Mouse (Mus musculus): ENCODE results near the gene Swsap1. TPM values are rescaled to one million over a fixed set of nuclear protein-coding genes. Genes with fewer than 3 reads are reported as not detected.
A peak's percentile ranks its signal among the peaks of the same experiment; 100 is the strongest.

Swsap1 gene
- polyA plus RNA-seq, 1 experiment from 2014 or later: 8.1 TPM

GRCm38 (mm10) chr9:21943046-21943445 is 12.5 kb upstream of the Swsap1 start:
- 78% methylated on average over 11 of the region's 12 CpGs for WGBS
- Histone ChIP-seq H3K9me3 (replicated peaks) (peaks cover 8% of the 10 kb centered on the region; the same call in 1 of the 2 replicates), H3K27me3 (ENCODE audit: low read depth, poor library complexity, severe bottlenecking) (peaks cover 32% of the 10 kb centered on the region), H3K36me3 (peaks cover 8% of the 10 kb centered on the region; the same call in 1 of the 2 replicates), H3K27ac (replicated peaks) (no peak overlapping the region), H3K4me3 (no peak overlapping the region), H3K4me1 (peaks cover 24% of the 10 kb centered on the region)
- DNase-seq (ENCODE audit: low spot score): no peak

GRCm38 (mm10) chr9:21943638-21944037 is 11.9 kb upstream of the Swsap1 start:
- Histone ChIP-seq H3K27ac (replicated peaks) (no peak overlapping the region), H3K4me1 (peaks cover 19% of the 10 kb centered on the region), H3K4me3 (no peak overlapping the region), H3K36me3 (peaks cover 8% of the 10 kb centered on the region; the same call in 1 of the 2 replicates), H3K27me3 (ENCODE audit: low read depth, poor library complexity, severe bottlenecking) (peaks cover 38% of the 10 kb centered on the region), H3K9me3 (replicated peaks) (peaks cover 8% of the 10 kb centered on the region; the same call in 1 of the 2 replicates)
- DNase-seq (ENCODE audit: low spot score): no peak
- 60% methylated on average over 12 of the region's 12 CpGs for WGBS

- peak; percentile 28 for DNase-seq (ENCODE audit: low spot score)
- no peak overlapping the region for H3K27ac ChIP-seq (replicated peaks)
- H3K27me3 ChIP-seq (ENCODE audit: low read depth, poor library complexity, severe bottlenecking): peaks cover 44% of the 10 kb centered on the region
- 25% methylated on average over 23 of the region's 23 CpGs for WGBS
- H3K9me3 ChIP-seq (replicated peaks): peaks cover 8% of the 10 kb centered on the region; the same call in 1 of the 2 replicates
- peaks cover 8% of the 10 kb centered on the region; the same call in 1 of the 2 replicates for H3K36me3 ChIP-seq
- H3K4me1 ChIP-seq: peaks cover 19% of the 10 kb centered on the region
- H3K4me3 ChIP-seq: no peak overlapping the region
Observed at GRCm38 (mm10) chr9:21944267-21944666, 11.3 kb upstream of the Swsap1 start.

GRCm38 (mm10) chr9:21947540-21948130 is 7.9 kb upstream of the Swsap1 start:
- H3K27ac ChIP-seq (replicated peaks): 0 out of 2 replicates have a peak overlapping the region, but pooled peaks have one; percentile 3
- no peak for DNase-seq (ENCODE audit: low spot score)
- peaks cover 44% of the 10 kb centered on the region for H3K27me3 ChIP-seq (ENCODE audit: low read depth, poor library complexity, severe bottlenecking)
- H3K36me3 ChIP-seq: no peaks in the 10 kb centered on the region
- peaks cover 19% of the 10 kb centered on the region for H3K4me1 ChIP-seq
- H3K4me3 ChIP-seq: peak overlapping the region; percentile 37
- WGBS: 7% methylated on average over 21 of the region's 28 CpGs
- H3K9me3 ChIP-seq (replicated peaks): peaks cover 8% of the 10 kb centered on the region; the same call in 1 of the 2 replicates

GRCm38 (mm10) chr9:21948146-21948545 is 7.4 kb upstream of the Swsap1 start:
- peak overlapping the region; percentile 37; the same call in 1 of the 2 replicates for H3K4me3 ChIP-seq
- 68% methylated on average over 8 of the region's 8 CpGs for WGBS
- no peaks in the 10 kb centered on the region for H3K36me3 ChIP-seq
- peaks cover 22% of the 10 kb centered on the region for H3K4me1 ChIP-seq
- no peak overlapping the region for H3K27ac ChIP-seq (replicated peaks)
- H3K9me3 ChIP-seq (replicated peaks): peaks cover 8% of the 10 kb centered on the region; the same call in 1 of the 2 replicates
- H3K27me3 ChIP-seq (ENCODE audit: low read depth, poor library complexity, severe bottlenecking): peaks cover 44% of the 10 kb centered on the region
- DNase-seq (ENCODE audit: low spot score): no peak

GRCm38 (mm10) chr9:21948790-21949189 is 6.8 kb upstream of the Swsap1 start:
- DNase-seq (ENCODE audit: low spot score): no peak
- 74% methylated on average over 6 of the region's 6 CpGs for WGBS

GRCm38 (mm10) chr9:21950322-21950721 is 5.2 kb upstream of the Swsap1 start:
- H3K4me1 ChIP-seq: peaks cover 31% of the 10 kb centered on the region
- no peaks in the 10 kb centered on the region for H3K36me3 ChIP-seq
- no peaks in the 10 kb centered on the region for H3K9me3 ChIP-seq (replicated peaks)
- H3K27me3 ChIP-seq (ENCODE audit: low read depth, poor library complexity, severe bottlenecking): peaks cover 29% of the 10 kb centered on the region
- no peak overlapping the region for H3K27ac ChIP-seq (replicated peaks)
- H3K4me3 ChIP-seq: no peak overlapping the region
- WGBS: 22% methylated on average over 11 of the region's 11 CpGs
- peak; percentile 76 for DNase-seq (ENCODE audit: low spot score)

More at GRCm38 (mm10) chr9:21948790-21949189, 6.8 kb upstream of the Swsap1 start:
- H3K9me3 ChIP-seq (replicated peaks): 0 out of 2 replicates have a peak, but pooled peaks cover 5% of the 10 kb centered on the region
- peaks cover 37% of the 10 kb centered on the region for H3K27me3 ChIP-seq (ENCODE audit: low read depth, poor library complexity, severe bottlenecking)
- H3K4me3 ChIP-seq: no peak overlapping the region
- H3K27ac ChIP-seq (replicated peaks): no peak overlapping the region
- peaks cover 29% of the 10 kb centered on the region for H3K4me1 ChIP-seq
- no peaks in the 10 kb centered on the region for H3K36me3 ChIP-seq

- Histone ChIP-seq H3K36me3 (no peaks in the 10 kb centered on the region), H3K9me3 (replicated peaks) (no peaks in the 10 kb centered on the region), H3K27me3 (ENCODE audit: low read depth, poor library complexity, severe bottlenecking) (peaks cover 23% of the 10 kb centered on the region), H3K4me3 (no peak overlapping the region), H3K27ac (replicated peaks) (no peak overlapping the region), H3K4me1 (peaks cover 36% of the 10 kb centered on the region)
- WGBS: 82% methylated on average over 3 of the region's 3 CpGs
- no peak for DNase-seq (ENCODE audit: low spot score)
Observed at GRCm38 (mm10) chr9:21951977-21952376, 3.6 kb upstream of the Swsap1 start.

DNA sequence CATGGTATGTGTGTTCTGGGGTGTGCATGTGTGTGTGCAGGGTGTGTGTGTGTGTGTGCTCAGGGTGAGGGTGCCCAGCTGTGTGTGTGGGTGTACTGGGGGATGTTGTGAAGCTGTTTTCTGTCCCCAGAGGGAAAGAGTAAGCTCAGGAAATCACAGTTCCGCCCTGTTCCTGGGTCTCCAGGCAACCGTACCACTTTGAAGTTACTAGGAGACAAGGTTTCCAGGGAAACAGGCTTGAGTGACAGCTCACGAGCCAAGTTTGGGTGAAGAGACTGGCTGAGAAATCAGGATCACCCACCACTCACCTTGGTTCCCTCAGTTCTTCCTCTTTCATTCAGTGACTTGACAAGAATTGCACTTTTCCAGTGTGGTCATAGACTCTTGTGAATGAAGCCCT is 2.0 kb upstream of the Swsap1 start:
- Histone ChIP-seq H3K27me3 (ENCODE audit: low read depth, poor library complexity, severe bottlenecking) (peaks cover 12% of the 10 kb centered on the region), H3K9me3 (replicated peaks) (no peaks in the 10 kb centered on the region), H3K27ac (replicated peaks) (no peak overlapping the region), H3K4me3 (no peak overlapping the region), H3K36me3 (peaks cover 12% of the 10 kb centered on the region), H3K4me1 (peaks cover 26% of the 10 kb centered on the region)
- 11% methylated on average over 3 of the region's 3 CpGs for WGBS
- peak; percentile 39 for DNase-seq (ENCODE audit: low spot score)

DNA sequence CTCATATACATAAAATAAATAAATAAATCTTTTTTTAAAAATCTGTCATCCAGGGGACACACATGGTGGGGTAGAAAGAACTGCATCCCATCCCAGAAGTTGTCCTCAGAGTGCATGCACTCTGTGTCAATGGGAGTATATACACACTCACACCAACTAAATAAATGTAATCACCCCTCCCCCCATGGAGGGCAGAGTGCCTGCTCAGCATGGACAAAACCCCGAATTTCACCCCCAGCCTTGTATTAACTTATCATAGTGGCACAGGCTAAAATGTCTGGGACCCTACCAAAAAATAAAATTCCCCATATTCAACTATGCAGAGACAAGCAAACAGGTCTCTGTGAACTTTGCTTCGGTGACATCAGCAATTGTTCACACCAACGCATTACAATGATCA is 920 bp upstream of the Swsap1 start:
- Histone ChIP-seq H3K4me3 (peak overlapping the region; percentile 78), H3K36me3 (peaks cover 12% of the 10 kb centered on the region), H3K9me3 (replicated peaks) (no peaks in the 10 kb centered on the region), H3K4me1 (peaks cover 26% of the 10 kb centered on the region), H3K27ac (replicated peaks) (no peak overlapping the region), H3K27me3 (ENCODE audit: low read depth, poor library complexity, severe bottlenecking) (peaks cover 16% of the 10 kb centered on the region)
- WGBS: 81% methylated on average over 3 of the region's 3 CpGs
- no peak for DNase-seq (ENCODE audit: low spot score)

DNA sequence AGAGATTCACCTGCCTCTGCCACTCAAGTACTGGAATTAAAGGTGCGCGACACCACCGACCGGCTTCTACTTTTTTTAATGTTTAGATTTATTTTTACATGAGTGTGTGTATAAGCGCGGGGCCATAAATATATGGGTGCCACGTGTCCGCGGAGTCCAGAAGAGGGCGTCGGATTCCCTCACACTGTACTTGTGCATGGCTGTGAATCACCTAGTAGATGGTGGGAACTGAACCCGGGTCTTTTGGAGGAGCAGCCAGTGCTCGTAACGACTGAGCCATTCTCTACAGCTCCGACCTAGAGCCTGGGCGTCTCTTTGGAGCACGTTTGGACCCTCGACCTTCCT is 358 bp upstream of the Swsap1 start:
- Histone ChIP-seq H3K4me1 (peaks cover 26% of the 10 kb centered on the region), H3K27ac (replicated peaks) (peak overlapping the region; percentile 96), H3K9me3 (replicated peaks) (no peaks in the 10 kb centered on the region), H3K4me3 (peak overlapping the region; percentile 78), H3K27me3 (ENCODE audit: low read depth, poor library complexity, severe bottlenecking) (peaks cover 22% of the 10 kb centered on the region), H3K36me3 (peaks cover 12% of the 10 kb centered on the region)
- WGBS: 3% methylated on average over 18 of the region's 18 CpGs
- DNase-seq (ENCODE audit: low spot score): no peak

DNA sequence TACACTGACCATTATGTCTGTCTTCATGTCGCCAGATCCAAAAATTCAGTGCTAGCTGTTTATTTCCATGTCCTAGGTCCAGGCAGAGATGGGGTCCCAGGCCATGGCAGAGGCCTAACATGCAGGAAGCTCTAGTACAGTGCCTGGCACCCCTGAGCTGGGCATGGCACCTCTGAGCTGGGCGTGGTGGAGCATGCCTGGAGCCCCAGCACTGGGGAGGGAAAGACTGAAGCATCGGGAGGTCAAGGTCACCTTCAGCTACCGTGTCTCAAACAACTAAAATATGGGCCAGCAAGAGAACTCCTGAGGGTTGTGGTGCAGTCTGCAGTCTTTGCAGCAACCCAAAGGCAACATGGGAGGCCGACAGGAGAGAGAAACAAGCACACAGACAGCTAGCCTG is 2.8 kb downstream of the Swsap1 start:
- peaks cover 52% of the 10 kb centered on the region for H3K4me1 ChIP-seq
- H3K9me3 ChIP-seq (replicated peaks): no peaks in the 10 kb centered on the region
- H3K4me3 ChIP-seq: no peak overlapping the region
- WGBS: 92% methylated on average over 5 of the region's 5 CpGs
- H3K27me3 ChIP-seq (ENCODE audit: low read depth, poor library complexity, severe bottlenecking): peaks cover 53% of the 10 kb centered on the region
- peaks cover 12% of the 10 kb centered on the region for H3K36me3 ChIP-seq
- DNase-seq (ENCODE audit: low spot score): no peak
- H3K27ac ChIP-seq (replicated peaks): no peak overlapping the region

DNA sequence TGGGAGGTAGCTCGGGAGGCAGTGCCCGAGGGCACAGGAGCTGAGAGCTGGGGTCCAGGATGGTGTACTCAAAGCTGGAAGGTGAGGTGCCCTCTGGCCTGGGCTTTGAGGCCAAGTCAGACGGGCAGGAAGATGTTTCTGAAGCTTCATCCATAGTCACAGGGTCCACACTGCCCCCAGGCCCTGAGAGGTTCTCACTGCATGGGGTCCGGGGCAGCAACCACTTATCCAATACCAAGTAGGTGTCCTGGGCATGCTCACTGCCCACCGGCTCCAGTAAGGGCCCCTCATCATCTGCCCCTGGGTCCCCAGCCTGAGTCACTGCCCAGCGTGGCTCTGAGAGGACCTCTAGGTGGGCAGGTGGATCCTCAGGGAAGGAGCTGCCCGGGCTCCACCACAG is 3.7 kb downstream of the Swsap1 start:
- no peaks in the 10 kb centered on the region for H3K9me3 ChIP-seq (replicated peaks)
- DNase-seq (ENCODE audit: low spot score): no peak
- no peak overlapping the region for H3K27ac ChIP-seq (replicated peaks)
- H3K4me3 ChIP-seq: no peak overlapping the region
- 89% methylated on average over 7 of the region's 7 CpGs for WGBS
- peaks cover 62% of the 10 kb centered on the region for H3K27me3 ChIP-seq (ENCODE audit: low read depth, poor library complexity, severe bottlenecking)
- peaks cover 12% of the 10 kb centered on the region for H3K36me3 ChIP-seq
- H3K4me1 ChIP-seq: peaks cover 49% of the 10 kb centered on the region
